Mouse (Mus musculus) lung, postnatal 0 days (tissue): ENCODE results near the gene Gm12185. TPM values are rescaled to one million over a fixed set of nuclear protein-coding genes. Genes with fewer than 3 reads are reported as not detected.
A peak's percentile ranks its signal among the peaks of the same experiment; 100 is the strongest.
"Not testable (repeated sequence)": the region's sequence is repeated elsewhere in the genome, so short reads cannot be mapped to it uniquely, and the experiment has no call there.

ENCODE experiments used
- ATAC-seq: fragments of 200-750 bp; cut with Nextera tagmentation; 2 replicates; pipeline ENCODE4 v1.8.0; 2017; ENCODE audit warnings: moderate library complexity
- DNase-seq: peaks from one replicate; pipeline ENCODE4 v3.0.0-alpha.2; 2016; ENCODE audit warnings: low spot score
- H3K27ac ChIP-seq: fragments of 300-500 bp; sonication (generic); 2 replicates; pipeline ENCODE4 v1.5.1; 2014; ENCODE audit warnings: antibody characterized with exemption, mild to moderate bottlenecking, low read length, mixed read lengths
- H3K27me3 ChIP-seq: fragments of 300-500 bp; sonication (generic); replicated peaks from 2 replicates; pipeline ENCODE4 v1.6.1; 2014; ENCODE audit warnings: low read length, mixed read lengths; ENCODE audit not compliant: insufficient read depth
- H3K36me3 ChIP-seq: fragments of 300-500 bp; sonication (generic); 2 replicates; pipeline ENCODE4 v1.6.1; 2014; ENCODE audit warnings: low read length, mixed read lengths; ENCODE audit not compliant: insufficient read depth
- H3K4me1 ChIP-seq: fragments of 300-500 bp; sonication (generic); 2 replicates; pipeline ENCODE4 v1.6.1; 2014; ENCODE audit warnings: antibody characterized with exemption, low read depth, low read length, mixed read lengths; ENCODE audit not compliant: insufficient read depth
- H3K4me2 ChIP-seq: fragments of 300-500 bp; sonication (generic); replicated peaks from 2 replicates; pipeline ENCODE4 v1.6.1; 2014; ENCODE audit warnings: low read depth, mild to moderate bottlenecking, low read length, moderate library complexity, mixed read lengths
- H3K4me3 ChIP-seq: fragments of 300-500 bp; sonication (generic); 2 replicates; pipeline ENCODE4 v1.5.1; 2014; ENCODE audit warnings: low read depth, low read length
- H3K9ac ChIP-seq: fragments of 300-500 bp; sonication (generic); replicated peaks from 2 replicates; pipeline ENCODE4 v1.6.1; 2014; ENCODE audit warnings: low read depth, mild to moderate bottlenecking
- H3K9me3 ChIP-seq: fragments of 300-500 bp; sonication (generic); 2 replicates; pipeline ENCODE4 v1.6.1; 2016; ENCODE audit warnings: low read length, mixed read lengths
- EP300 ChIP-seq: IDR thresholded peaks from 2 replicates; pipeline ENCODE4 v1.6.1; 2016; ENCODE audit warnings: antibody characterized with exemption, mild to moderate bottlenecking, control low read depth
- WGBS: fragments of 180-500 bp; shearing (Covaris S2); extraction: QIAGEN DNeasy Blood & Tissue Kit; methylation state at CpG from one replicate; pipeline ENCODE4 v1.1.7; 2014; 5-methylcytosine and 5-hydroxymethylcytosine counted together
- polyA plus RNA-seq: library from polyadenylated mRNA; unstranded; fragments of >200 nt; fragmentation: Nextera tagmentation; extraction: Ambion mirVana; gene quantifications from 2 replicates; pipeline ENCODE4 v1.2.1, GENCODE M21; 2015

The Gm12185 gene
- 0.17 and 0.20 TPM in 2 replicates for polyA plus RNA-seq

DNA sequence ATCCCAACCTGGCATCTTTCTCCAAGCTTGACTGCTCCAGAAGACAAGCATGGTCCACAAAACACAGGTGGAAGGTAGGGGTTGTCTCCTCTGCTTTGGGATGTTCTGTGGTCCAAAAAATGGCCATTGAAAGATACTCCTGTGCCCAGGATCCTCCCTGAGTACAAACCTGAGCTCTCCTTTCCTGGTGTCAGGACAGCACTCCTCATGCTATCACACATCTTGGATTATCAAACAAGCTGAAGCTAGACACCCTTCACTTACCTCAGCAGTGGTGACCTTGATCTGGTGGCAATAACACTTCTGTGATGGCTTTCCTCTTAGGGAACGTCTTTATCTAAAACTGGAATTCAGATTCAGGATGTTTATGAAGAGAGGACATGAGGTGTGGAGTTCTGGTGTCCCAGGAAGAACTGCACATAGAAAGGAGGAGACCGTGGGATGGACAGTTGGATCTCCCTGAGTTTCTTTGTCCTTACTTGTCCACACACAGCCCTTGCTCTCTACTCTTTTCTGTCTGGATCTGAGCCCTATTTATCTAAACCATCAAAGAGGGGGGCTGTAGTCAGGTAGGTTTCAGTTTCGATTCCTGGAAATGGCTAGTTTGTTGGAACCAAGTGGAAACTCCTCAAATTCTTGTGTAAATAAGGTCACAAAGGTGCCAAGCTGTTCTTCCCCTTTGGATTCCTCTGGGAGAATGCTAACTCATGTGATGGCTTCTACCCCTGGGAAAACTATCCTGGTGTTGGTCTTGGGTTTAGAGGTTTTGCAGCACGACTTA lies at the start of gene Gm12185:
Gm12185 (minus strand) TSS at position 487 of the 781 bp plus-strand sequence.
- not testable (repeated sequence) for H3K9ac ChIP-seq, H3K27ac ChIP-seq, H3K36me3 ChIP-seq, ATAC-seq, H3K4me3 ChIP-seq, H3K4me1 ChIP-seq, H3K4me2 ChIP-seq, H3K27me3 ChIP-seq, H3K9me3 ChIP-seq
- WGBS: 39% methylated on average over 4 of the region's 4 CpGs
- peak; percentile 41 for DNase-seq

DNA sequence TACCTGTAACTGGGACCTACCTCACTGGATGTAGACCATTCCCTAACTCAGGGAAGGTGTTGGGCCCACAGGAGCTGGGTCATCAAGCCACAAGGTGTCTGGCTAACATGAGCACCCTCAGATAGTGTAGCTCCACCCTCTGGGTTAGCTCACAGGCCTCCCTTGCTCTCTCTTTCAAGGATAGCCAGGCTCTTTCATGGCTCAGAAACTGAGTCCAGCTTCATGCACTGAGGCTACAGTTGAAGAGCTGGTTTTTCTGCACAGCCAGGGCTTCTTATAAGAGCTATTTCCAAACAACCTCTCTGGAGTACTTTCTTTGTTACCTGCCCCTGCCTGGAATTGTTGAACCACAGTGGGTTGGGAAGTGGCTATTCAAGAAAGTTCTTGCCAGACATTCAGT lies 20.0 kb upstream of the Gm12185 start:
- DNase-seq, H3K4me2 ChIP-seq, H3K27me3 ChIP-seq, H3K36me3 ChIP-seq, H3K4me1 ChIP-seq, H3K27ac ChIP-seq, H3K9ac ChIP-seq, H3K4me3 ChIP-seq, H3K9me3 ChIP-seq: not testable (repeated sequence)
- peak; percentile 78 for ATAC-seq

DNA sequence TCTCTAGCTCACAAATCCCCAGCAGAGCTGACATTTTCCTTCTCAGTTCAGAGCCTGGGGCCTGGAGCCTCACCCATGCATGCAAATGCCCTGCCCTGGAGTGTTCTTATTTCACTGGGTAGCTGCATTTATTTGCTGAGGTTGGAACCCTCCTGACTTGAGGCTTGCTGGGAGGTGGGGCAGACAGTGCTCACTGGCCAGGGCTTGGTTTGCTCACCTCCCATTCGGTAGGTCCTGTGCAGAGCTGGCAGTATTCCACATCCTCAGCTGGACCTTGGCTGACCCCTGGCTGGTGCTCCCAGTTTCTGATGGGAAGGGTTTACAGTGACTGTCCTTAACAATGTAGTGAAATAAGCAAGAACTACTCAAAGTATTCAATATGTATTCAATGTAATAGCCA lies 14.8 kb upstream of the Gm12185 start:
- H3K9ac ChIP-seq, H3K36me3 ChIP-seq, DNase-seq, H3K4me1 ChIP-seq, H3K9me3 ChIP-seq, H3K4me3 ChIP-seq, H3K27me3 ChIP-seq, H3K4me2 ChIP-seq, H3K27ac ChIP-seq: not testable (repeated sequence)
- WGBS: 0% methylated on average over 1 of the region's 1 CpGs
- peak; percentile 81 for ATAC-seq

DNA sequence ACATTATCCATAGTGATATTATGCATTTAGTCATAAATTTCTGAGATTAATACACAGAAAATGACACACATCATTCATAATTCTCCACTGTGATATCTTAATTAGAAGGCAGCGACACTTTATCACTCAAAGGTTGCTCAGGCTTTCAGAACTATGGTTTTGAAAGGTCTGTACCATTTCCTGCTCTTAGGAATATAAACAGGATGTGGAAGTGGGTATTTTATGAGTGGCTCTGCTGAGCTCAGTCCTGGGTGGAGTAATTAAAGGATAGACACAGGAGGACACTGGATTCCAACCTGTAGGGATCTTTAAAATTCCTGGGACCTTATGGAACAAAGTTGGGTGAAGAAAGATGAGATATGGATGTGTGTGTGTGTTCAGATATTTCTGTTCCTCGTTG lies 14.3 kb upstream of the Gm12185 start:
- DNase-seq (peak; percentile 28), ATAC-seq (peak; percentile 70)
- not testable (repeated sequence) for H3K36me3 ChIP-seq, H3K27ac ChIP-seq, H3K9me3 ChIP-seq, H3K4me3 ChIP-seq, H3K4me1 ChIP-seq, H3K27me3 ChIP-seq, H3K9ac ChIP-seq, H3K4me2 ChIP-seq
- WGBS: 26% methylated on average over 2 of the region's 2 CpGs
- peak; percentile 72 for TF ChIP-seq EP300

DNA sequence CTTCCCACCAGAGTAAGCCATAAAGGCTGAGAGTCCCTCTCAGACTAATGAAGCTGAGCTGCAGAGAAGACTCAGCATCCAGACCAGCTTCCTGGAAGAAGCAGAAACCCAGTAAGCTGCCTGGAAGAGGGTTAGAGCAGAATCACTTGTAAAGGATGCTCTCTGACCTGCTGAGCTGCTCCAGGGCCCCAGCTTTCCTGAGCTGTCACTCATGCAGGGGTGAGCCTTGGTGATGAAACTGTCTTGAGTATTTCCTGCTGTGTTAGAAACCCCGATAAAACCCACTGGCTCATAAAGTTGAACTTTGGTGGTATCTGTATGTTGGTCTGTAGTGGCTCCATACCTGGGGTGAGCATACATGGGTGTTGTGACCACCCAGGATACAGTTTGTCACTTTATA lies 8.4 kb upstream of the Gm12185 start:
- not testable (repeated sequence) for ATAC-seq, H3K36me3 ChIP-seq, H3K9me3 ChIP-seq, H3K4me2 ChIP-seq, H3K27ac ChIP-seq, H3K4me1 ChIP-seq, H3K4me3 ChIP-seq, H3K27me3 ChIP-seq, DNase-seq, H3K9ac ChIP-seq
- 55% methylated on average over 1 of the region's 1 CpGs for WGBS

DNA sequence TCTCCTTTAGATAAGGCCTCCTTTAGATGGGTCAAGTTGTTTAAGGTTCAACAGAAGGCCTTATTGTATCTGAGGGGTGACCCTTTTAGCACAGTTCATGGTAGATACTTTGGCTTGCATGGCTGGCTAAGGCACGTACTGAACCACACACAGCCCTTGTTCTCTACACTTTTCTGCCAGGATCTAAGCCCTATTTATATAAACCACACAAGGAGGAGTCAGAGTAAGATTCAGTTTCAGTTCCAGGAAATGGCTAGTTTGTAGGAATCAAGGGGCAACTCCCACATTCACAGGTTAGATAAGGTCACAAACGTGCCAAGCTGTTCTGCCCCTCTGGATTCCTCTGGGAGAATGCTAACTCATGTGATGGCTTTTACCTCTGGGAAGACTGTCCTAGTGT lies 2.0 kb upstream of the Gm12185 start, which contains the start of gene Tgtp1:
Tgtp1 (minus strand) TSS at position 155 of the 400 bp plus-strand sequence.
- DNase-seq (peak; percentile 25), ATAC-seq (peak; percentile 52)
- H3K27ac ChIP-seq, H3K36me3 ChIP-seq, H3K4me3 ChIP-seq, H3K9ac ChIP-seq, H3K4me1 ChIP-seq, H3K9me3 ChIP-seq, H3K27me3 ChIP-seq, H3K4me2 ChIP-seq: not testable (repeated sequence)
- 11% methylated on average over 2 of the region's 2 CpGs for WGBS

DNA sequence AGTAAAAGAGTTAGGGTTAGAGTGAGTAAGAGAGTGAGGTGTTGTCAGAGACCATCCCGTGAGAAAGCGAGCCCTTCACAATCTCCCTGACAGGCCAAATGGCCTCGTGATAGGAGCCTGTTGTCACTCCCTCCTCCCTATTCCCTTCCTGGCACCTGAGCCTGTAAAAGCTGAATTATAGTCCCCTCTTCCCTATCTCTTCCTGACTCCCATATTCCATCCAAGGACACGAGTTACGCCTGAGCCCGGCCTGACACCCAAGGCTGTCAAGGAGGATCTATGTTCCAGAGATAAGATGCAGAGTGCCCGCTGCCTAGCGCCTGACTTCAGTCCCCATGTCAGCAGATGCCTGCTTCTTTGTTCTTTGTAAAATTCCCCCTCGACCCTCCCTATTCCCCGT lies 1.3 kb upstream of the Gm12185 start:
- DNase-seq, ATAC-seq: not testable (repeated sequence)
- 22% methylated on average over 10 of the region's 10 CpGs for WGBS

DNA sequence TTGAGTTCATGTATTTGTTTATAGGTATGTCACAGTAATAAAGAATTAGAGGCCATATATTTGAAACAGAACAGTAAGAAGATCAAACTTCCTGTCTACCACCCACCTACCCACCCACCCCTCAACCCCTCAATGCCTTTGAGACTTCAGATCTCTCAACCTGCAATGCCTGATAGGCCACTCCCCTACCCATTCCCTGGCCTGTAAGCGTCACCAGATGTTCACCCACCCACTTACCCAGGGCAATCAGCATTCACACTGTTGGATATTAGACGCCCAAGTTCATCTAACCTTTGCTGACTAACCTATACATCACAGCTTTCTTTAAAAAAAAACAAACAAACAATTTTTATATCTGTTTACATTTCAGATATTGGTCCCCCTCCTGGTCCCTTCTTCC lies 2.0 kb downstream of the Gm12185 start:
- not testable (repeated sequence) for ATAC-seq, H3K27ac ChIP-seq, H3K9me3 ChIP-seq, H3K4me2 ChIP-seq, H3K9ac ChIP-seq, H3K4me3 ChIP-seq, H3K4me1 ChIP-seq, H3K36me3 ChIP-seq, DNase-seq, H3K27me3 ChIP-seq
- whole genome bisulfite sequencing: 63% methylated on average over 2 of the region's 2 CpGs

More for the DNA sequence above, 1.3 kb upstream of the Gm12185 start:
- not testable (repeated sequence) for H3K9ac ChIP-seq, H3K4me3 ChIP-seq, H3K36me3 ChIP-seq, H3K4me2 ChIP-seq, H3K9me3 ChIP-seq, H3K27ac ChIP-seq, H3K27me3 ChIP-seq, H3K4me1 ChIP-seq

DNA sequence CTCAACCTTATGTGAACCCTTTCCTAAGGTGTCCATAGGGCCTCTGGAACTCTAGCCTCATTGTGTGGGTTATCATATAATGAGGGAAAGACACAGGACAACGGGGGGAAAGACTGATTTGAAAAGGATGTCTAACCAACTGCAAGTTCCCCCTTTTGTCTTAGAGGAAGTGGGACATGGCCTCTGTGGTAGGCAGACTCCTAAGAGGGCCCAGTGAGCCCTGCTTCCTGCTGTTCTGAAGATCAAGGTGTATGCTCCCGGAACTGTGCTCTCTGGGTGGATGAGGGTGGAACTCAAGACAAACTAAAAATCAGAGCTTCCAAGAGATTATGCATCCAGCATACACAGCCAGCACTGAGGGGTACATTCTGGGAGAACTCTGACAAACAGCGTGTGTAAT lies 3.8 kb downstream of the Gm12185 start:
- H3K4me1 ChIP-seq, H3K36me3 ChIP-seq, DNase-seq, H3K9me3 ChIP-seq, H3K27me3 ChIP-seq, ATAC-seq, H3K9ac ChIP-seq, H3K4me3 ChIP-seq, H3K4me2 ChIP-seq, H3K27ac ChIP-seq: not testable (repeated sequence)
- WGBS: 59% methylated on average over 2 of the region's 3 CpGs
